Mouse (Mus musculus): Measurements from ENCODE around the gene Rcor1.

Rcor1 gene

GRCm38 (mm10) chr12:111134169-111134568 lies 95.0 kb downstream of the Rcor1 start:
- DNase-seq (ENCODE audit: low spot score in 2 of 2), result no peak

- no peak for DNase-seq (ENCODE audit: low spot score in 2 of 2)
These were observed 95.9 kb downstream of the Rcor1 start for GRCm38 (mm10) chr12:111134791-111135733.

GRCm38 (mm10) chr12:111135953-111136352 lies 96.8 kb downstream of the Rcor1 start:
- no peak for DNase-seq (ENCODE audit: low spot score in 2 of 2)

DNA sequence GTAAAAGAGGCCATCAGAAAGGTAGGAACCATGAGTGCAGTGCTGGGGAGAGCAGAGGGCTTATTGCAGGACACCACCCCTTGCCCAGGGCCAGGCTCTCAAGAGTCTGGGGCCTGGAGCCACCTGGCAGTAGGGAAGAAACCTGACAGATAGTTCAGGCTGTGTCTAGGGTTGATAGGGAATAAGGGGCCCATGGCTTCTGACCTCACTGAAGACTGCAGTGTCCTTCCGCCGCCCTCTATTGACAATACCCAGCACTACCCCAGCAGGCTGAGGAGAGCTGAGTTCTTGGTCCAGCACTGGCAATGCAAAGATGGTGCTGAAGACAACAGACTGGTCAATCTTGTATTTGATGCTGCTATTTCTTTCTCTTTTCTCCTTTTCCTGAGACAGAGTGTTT lies 97.9 kb downstream of the Rcor1 start:
- DNase-seq (ENCODE audit: low spot score in 2 of 2), result peak in 1 of 2 experiments; percentile 15

DNA sequence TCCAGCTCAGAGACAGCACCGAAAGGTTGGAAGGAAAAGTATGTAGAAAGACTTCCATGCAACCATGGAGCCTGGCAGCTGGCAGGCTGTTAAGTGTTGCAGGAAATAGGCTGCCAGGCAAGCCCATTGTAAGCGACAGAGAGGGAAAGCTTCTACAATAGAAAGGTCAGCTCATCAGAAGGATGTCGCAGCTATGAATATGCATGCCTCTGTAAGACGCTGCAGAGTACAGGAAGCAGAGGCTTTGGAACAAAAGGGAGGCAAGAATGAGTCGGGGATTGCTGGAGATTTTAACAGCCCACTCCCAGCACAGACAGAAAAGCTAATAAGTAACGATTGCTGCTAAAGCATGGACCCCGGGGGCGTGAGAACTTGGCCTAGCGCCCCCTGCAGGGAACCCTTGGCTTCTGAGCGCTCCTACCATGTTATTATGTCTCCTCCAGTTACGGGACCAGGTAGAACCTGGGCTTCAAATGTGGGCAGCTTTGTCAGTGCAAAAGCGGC lies 103.9 kb downstream of the Rcor1 start:
- peak in 1 of 2 experiments; percentile 27 for DNase-seq (ENCODE audit: low spot score in 2 of 2)

GRCm38 (mm10) chr12:111143509-111144063 lies 104.4 kb downstream of the Rcor1 start:
- no peak for DNase-seq (ENCODE audit: low spot score in 2 of 2)

GRCm38 (mm10) chr12:111144598-111144997 lies 105.4 kb downstream of the Rcor1 start:
- no peak for DNase-seq (ENCODE audit: low spot score in 2 of 2)

DNA sequence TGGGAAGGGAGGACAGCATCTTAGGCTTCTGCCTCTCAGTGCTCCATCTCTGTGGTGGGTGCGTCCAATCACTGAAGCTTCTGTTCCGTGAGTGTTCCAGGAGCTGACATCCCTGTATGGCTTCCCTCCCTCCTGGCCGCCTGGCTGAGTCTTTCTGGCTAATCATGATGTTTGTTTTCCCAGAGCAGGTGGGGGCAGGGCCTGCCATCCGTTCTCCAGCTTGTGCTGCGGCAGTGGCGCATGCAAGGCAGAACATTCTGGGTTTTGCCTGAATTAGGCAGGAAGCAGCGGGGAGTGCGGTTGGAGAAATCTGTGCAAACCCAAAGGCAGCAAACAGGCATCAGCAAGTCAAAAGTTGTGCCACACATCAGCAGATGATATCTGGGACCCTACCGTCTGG lies 106.1 kb downstream of the Rcor1 start:
- DNase-seq (ENCODE audit: low spot score in 2 of 2), result no peak

DNA sequence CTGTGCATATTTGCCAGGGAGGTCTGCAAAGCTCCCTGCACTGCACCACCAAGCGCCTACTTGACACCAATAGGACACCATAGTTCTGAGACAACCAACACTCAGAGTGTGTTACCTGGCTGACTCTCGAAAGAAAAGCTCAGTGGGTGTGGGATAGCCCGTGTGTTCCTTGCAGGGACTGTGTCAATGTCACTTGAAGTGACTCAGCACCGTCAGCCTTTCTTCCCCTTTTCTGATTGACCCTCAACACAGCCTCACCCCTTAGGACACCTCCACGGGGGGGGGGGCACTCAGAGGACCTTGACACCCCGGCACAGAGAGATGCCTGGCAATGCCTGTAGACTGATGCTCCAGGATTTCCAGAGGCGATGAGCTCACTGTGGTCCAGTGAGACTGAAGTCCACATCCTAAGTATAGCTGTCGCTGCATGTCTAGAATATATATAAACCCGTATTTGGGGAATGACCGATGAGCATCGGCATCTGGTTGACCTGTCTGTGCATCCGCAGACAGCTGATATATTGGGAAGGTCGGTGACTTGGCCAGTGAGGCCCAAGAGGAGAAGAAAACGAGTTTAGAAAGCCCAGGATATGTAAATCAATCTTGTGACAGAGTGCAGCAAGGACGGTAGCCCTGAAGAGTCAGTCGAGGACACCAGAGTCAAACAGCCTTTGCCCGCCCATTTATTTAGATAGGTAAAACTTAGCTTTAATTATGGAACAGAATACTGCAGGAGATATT lies 110.5 kb downstream of the Rcor1 start:
- DNase-seq (ENCODE audit: low spot score in 2 of 2), result no peak

- peak in 1 of 2 experiments; percentile 44 for DNase-seq (ENCODE audit: low spot score in 2 of 2)
These were observed 111.1 kb downstream of the Rcor1 start for GRCm38 (mm10) chr12:111150236-111150596.

DNA sequence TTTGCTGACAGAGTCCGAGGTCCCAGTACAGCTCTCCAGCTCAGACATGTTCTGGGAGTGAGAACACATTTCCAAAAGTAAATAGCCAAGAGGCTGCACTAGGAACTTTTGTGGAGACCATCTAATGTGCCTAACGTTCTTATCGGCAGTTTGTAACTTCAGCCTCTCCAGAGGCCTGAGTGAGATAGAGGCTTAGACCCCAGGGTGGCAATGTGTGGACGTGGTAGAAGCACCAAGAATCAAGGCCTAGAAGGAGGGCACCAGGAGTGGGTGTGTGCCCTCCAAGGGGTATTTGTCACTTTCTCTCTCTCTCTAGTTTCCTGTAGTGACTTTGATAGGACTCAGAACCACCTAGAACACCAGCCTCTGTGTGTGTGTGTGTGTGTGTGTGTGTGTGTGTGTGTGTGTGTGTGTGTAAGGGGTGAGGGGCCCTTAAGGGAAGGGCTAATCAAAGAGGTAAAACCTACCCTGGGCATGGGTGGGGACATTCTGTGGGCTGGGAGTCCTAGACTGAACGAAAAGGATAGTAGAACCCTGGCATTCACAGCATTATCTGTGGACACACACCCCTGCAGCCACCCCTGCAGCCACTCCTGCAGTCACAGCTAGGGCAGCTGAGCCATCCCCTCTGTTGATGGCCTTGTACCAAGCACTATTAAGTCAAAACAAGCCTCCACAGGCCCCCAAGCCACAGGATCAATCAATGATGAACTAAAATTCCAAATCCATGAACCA lies 112.4 kb downstream of the Rcor1 start:
- no peak for DNase-seq (ENCODE audit: low spot score in 2 of 2)

GRCm38 (mm10) chr12:111152579-111152978 lies 113.4 kb downstream of the Rcor1 start:
- no peak for DNase-seq (ENCODE audit: low spot score in 2 of 2)

DNA sequence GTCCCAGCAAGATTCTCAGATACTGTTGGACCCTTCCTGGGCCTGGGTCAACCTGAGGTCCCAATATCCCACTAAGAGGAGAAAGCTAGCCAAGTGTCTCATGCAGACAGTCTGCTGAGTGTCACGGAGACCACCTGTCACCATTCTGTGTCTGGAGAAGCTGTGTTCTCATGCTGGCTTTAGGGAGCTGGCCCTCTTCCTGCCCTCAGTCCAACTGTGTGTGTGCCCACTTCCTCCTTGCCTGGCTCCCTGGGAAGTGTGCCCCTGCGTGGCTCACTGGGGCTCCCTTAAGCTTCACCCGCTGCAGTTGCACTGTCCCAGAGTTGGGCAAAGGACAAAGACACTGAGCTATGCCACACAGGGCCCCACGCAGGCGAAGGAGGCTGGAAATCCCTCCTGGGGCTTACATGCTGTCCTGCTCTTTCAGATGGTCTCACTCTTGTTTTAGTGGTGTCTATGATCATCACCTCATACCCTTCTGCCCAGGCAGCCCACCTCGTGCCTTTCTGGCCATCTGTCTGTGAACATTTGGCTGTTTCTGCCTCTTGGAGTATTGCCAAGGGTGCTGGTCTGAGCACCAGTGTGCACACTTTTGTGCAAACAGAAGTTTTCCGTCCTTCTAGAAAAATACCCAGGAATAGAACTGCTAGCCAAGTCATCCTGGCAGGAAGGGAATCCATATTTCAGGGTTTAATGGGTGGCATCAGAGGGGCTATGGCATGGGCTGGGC lies 114.0 kb downstream of the Rcor1 start:
- DNase-seq (ENCODE audit: low spot score in 2 of 2), result no peak

DNA sequence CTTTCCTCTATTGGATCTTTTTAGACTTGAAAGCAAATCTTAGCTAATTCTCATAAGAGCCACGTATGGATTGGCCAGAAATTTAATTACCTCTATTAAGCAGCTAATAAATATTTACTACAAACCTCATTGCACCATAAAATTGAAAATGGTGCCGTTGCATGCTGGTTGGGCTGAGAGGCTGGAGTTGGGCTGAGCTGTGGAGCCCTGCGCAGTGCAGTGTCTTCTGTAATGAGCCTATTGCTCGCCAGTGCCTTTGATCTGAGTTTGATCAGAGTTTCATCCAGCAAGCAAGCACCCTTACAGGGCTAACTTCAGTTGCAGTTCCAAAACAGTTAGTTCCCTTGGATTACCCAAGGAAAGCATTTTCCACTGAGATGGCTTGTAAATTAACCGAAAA lies 114.8 kb downstream of the Rcor1 start:
- DNase-seq (ENCODE audit: low spot score in 2 of 2), result no peak

DNA sequence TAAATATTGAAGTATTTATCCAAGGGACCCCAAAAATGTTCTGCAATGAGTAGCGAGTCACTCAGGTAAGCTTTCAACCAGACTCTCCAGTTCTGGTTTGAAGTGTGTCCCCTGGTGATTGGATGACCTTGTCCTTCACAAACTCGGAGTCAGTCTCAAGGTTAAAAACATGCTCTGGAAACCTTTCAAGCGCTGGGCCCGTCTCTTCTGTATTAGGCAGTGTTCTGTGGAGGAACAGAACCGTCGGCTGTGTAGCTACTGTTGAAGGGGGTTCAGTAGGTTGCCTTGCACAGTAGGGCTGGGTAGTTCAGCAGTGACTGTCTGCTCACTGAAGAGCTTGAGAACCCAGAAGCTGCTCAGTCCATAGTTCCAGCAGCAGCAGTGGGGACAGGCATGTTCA lies 115.5 kb downstream of the Rcor1 start:
- no peak for DNase-seq (ENCODE audit: low spot score in 2 of 2)

- DNase-seq (ENCODE audit: low spot score in 2 of 2), result no peak
These were observed 116.6 kb downstream of the Rcor1 start for GRCm38 (mm10) chr12:111155756-111156155.

DNA sequence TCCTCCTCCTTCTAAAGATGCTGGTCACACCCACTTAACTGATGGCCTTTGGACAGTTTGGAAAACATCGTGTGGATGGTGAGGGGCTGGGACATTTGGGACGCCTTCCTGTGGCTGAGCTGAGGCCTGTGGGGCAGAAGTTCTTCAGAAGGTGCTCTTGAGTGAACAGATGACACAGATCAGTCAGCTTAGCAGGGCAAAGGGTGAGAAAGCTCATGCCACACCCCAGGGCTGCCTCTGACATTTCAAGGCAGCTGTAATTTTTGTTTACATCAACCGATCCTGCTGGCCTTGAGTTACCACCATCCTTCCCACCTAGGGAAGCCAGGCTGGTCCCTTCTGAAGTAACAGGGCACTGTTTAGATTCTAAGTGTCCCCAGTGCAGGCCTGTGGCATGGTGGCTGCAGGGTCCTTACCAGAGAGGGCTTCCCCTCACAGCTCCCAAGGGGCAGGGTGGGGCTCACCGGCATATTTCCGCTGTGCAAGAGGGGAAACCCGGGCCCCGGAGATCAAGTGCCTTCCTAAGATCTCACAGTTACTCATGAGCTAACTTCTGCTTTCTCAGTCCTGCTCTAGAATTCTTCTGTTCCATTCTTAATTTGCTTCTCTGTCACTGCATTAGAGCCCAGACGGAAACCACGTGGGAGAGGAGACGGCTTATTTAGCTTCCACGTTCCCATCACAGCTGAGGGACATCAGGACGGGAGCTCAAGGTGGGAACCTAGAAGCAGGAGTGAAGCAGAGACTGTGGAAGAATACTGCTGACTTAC lies 120.7 kb downstream of the Rcor1 start:
- DNase-seq (ENCODE audit: low spot score in 2 of 2), result peak; percentile 90 to 97

- no peak for DNase-seq (ENCODE audit: low spot score in 2 of 2)
These were observed 121.7 kb downstream of the Rcor1 start for GRCm38 (mm10) chr12:111160871-111161270.

DNA sequence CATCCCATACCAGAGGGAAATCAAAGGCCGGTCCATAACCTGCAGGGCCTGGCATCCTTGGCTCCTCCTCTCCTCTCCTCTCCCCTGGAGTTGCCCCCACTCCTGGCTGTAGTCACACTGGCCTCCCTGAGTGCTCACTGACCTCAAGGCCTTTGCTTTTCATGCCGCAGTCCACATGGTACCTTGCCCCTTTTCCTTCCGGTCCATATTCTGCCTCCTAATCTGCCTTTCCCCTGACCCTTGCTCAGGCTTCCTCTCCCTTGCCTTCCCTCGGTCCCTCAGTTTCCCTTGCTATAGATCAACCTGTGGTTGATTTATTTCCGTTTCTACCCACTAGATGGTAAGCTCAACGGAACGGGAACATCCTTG lies 122.8 kb downstream of the Rcor1 start:
- DNase-seq (ENCODE audit: low spot score in 2 of 2), result no peak

GRCm38 (mm10) chr12:111162312-111163061 lies 123.3 kb downstream of the Rcor1 start:
- DNase-seq (ENCODE audit: low spot score in 2 of 2), result no peak

All from natural killer cell, adult 2 months (primary cell).